Mouse (Mus musculus): ENCODE data around the gene Gps2.

- no peak for TF ChIP-seq CTCF (IDR thresholded peaks at IDR 0.05; ENCODE audit: insufficient read depth, low read length)
- TF ChIP-seq POLR2A (IDR thresholded peaks at IDR 0.05; ENCODE audit: borderline replicate concordance, extremely low read depth, low read depth, low read length): no peak
Observed at GRCm38 (mm10) chr11:69922796-69923195, 9.1 kb downstream of the Gps2 start.

Measured in lung, adult 2 months (tissue).